Mouse (Mus musculus): ENCODE data around the gene Kynu.

Gene Kynu

GRCm38 (mm10) chr2:43555062-43555888, at the start of gene Kynu:
Kynu (plus strand) TSS chr2:43555329.
- DNase-seq = peak; percentile 2 to 5

- DNase-seq = no peak
These were observed 48.9 kb upstream of the Kynu start for GRCm38 (mm10) chr2:43506182-43506581.

- no peak for DNase-seq
These were observed 41.3 kb upstream of the Kynu start for GRCm38 (mm10) chr2:43513852-43514251.

GRCm38 (mm10) chr2:43534417-43534816, 20.7 kb upstream of the Kynu start:
- DNase-seq = no peak

- no peak for DNase-seq
These were observed 12.5 kb upstream of the Kynu start for GRCm38 (mm10) chr2:43542615-43543014.

GRCm38 (mm10) chr2:43545665-43546064, 9.5 kb upstream of the Kynu start:
- no peak for DNase-seq

GRCm38 (mm10) chr2:43546448-43546847, 8.7 kb upstream of the Kynu start:
- no peak for DNase-seq

GRCm38 (mm10) chr2:43554216-43554615, 913 bp upstream of the Kynu start:
- DNase-seq = no peak

GRCm38 (mm10) chr2:43555889-43556285, 758 bp downstream of the Kynu start:
- DNase-seq = no peak

GRCm38 (mm10) chr2:43556985-43557384, 1.9 kb downstream of the Kynu start:
- no peak for DNase-seq

GRCm38 (mm10) chr2:43561209-43561608, 6.1 kb downstream of the Kynu start:
- DNase-seq = no peak

- no peak for DNase-seq
These were observed 7.7 kb downstream of the Kynu start for GRCm38 (mm10) chr2:43562779-43563178.

- DNase-seq = no peak
These were observed 13.3 kb downstream of the Kynu start for GRCm38 (mm10) chr2:43568406-43568805.

- no peak for DNase-seq
These were observed 18.4 kb downstream of the Kynu start for GRCm38 (mm10) chr2:43573526-43573925.

- DNase-seq = no peak
These were observed 28.2 kb downstream of the Kynu start for GRCm38 (mm10) chr2:43583243-43583812.

- no peak for DNase-seq
These were observed 30.4 kb downstream of the Kynu start for GRCm38 (mm10) chr2:43585508-43585907.

GRCm38 (mm10) chr2:43587832-43588231, 32.7 kb downstream of the Kynu start:
- no peak for DNase-seq

- DNase-seq = no peak
These were observed 37.0 kb downstream of the Kynu start for GRCm38 (mm10) chr2:43592001-43592704.

- DNase-seq = peak in 1 of 2 experiments; percentile 2
These were observed 58.4 kb downstream of the Kynu start for GRCm38 (mm10) chr2:43613571-43613970.

GRCm38 (mm10) chr2:43621140-43621539, 66.0 kb downstream of the Kynu start:
- DNase-seq = no peak

- peak in 1 of 2 experiments; percentile 34 for DNase-seq
These were observed 67.7 kb downstream of the Kynu start for GRCm38 (mm10) chr2:43622844-43623243.

- DNase-seq = no peak
These were observed 76.7 kb downstream of the Kynu start for GRCm38 (mm10) chr2:43631786-43632185.

GRCm38 (mm10) chr2:43636498-43636897, 81.4 kb downstream of the Kynu start:
- DNase-seq = peak in 1 of 2 experiments; percentile 16

GRCm38 (mm10) chr2:43646962-43647361, 91.8 kb downstream of the Kynu start:
- no peak for DNase-seq

Data from cerebellum, postnatal 10 days (tissue).